Mouse (Mus musculus): Measurements from ENCODE around the gene Psenen.

GRCm38 (mm10) chr7:30549880-30550279 is 13.5 kb downstream of the Psenen start:
- TF ChIP-seq CTCF (IDR thresholded peaks at IDR 0.05; ENCODE audit: borderline replicate concordance, control insufficient read depth, extremely low read depth, insufficient read depth, low read length, poor library complexity), result no peak
- TF ChIP-seq POLR2A (IDR thresholded peaks at IDR 0.05; ENCODE audit: control insufficient read depth, extremely low read depth, insufficient read depth, low read length, poor library complexity), result no peak
